Mouse (Mus musculus) gastrocnemius, postnatal 10 days (tissue): ENCODE results near the gene Pah. TPM values are rescaled to one million over a fixed set of nuclear protein-coding genes. Genes with fewer than 3 reads are reported as not detected.

Experiments
- DNase-seq: peaks from one replicate; pipeline ENCODE4 v3.0.0; 2021; ENCODE audit warnings: mixed read lengths
- total RNA-seq, 2 experiments: library from RNA; stranded (reverse); gene quantifications; 2 replicates each; pipeline ENCODE4 v1.2.3; 2021

Gene Pah
- total RNA-seq, 2 experiments from 2014 or later: 0.14 TPM; not detected in 1

- peak; percentile 46 for DNase-seq
Observed at GRCm38 (mm10) chr10:87503946-87504345, 17.6 kb upstream of the Pah start.

- no peak for DNase-seq
Observed at GRCm38 (mm10) chr10:87508581-87508980, 13.0 kb upstream of the Pah start.

- DNase-seq: no peak
Observed at GRCm38 (mm10) chr10:87513052-87513451, 8.5 kb upstream of the Pah start.

- no peak for DNase-seq
Observed at GRCm38 (mm10) chr10:87518585-87518984, 3.0 kb upstream of the Pah start.

GRCm38 (mm10) chr10:87520401-87521116, 1.0 kb upstream of the Pah start:
- DNase-seq: no peak

- DNase-seq: no peak
Observed at GRCm38 (mm10) chr10:87534172-87534571, 12.6 kb downstream of the Pah start.

GRCm38 (mm10) chr10:87545759-87546158, 24.2 kb downstream of the Pah start:
- no peak for DNase-seq

- DNase-seq: no peak
Observed at GRCm38 (mm10) chr10:87546299-87547234, 25.0 kb downstream of the Pah start.

GRCm38 (mm10) chr10:87552726-87553125, 31.1 kb downstream of the Pah start:
- DNase-seq: peak; percentile 13

- no peak for DNase-seq
Observed at GRCm38 (mm10) chr10:87556441-87556840, 34.8 kb downstream of the Pah start.

GRCm38 (mm10) chr10:87563818-87564217, 42.2 kb downstream of the Pah start:
- DNase-seq: no peak

GRCm38 (mm10) chr10:87565712-87566111, 44.1 kb downstream of the Pah start:
- DNase-seq: no peak

GRCm38 (mm10) chr10:87572500-87572899, 50.9 kb downstream of the Pah start:
- DNase-seq: no peak

GRCm38 (mm10) chr10:87586696-87587095, 65.1 kb downstream of the Pah start:
- DNase-seq: peak; percentile 39

GRCm38 (mm10) chr10:87593916-87594315, 72.3 kb downstream of the Pah start:
- no peak for DNase-seq

- peak; percentile 26 for DNase-seq
Observed at GRCm38 (mm10) chr10:87596361-87597074, 74.9 kb downstream of the Pah start.

- DNase-seq: no peak
Observed at GRCm38 (mm10) chr10:87597075-87597677, 75.6 kb downstream of the Pah start.

GRCm38 (mm10) chr10:87602151-87602550, 80.6 kb downstream of the Pah start:
- no peak for DNase-seq

- DNase-seq: no peak
Observed at GRCm38 (mm10) chr10:87625196-87625595, 103.6 kb downstream of the Pah start.
